Mouse (Mus musculus) layer of hippocampus, postnatal 14 days (tissue): Measurements from ENCODE around the gene Terb1. TPM values are rescaled to one million over a fixed set of nuclear protein-coding genes. Genes with fewer than 3 reads are reported as not detected.

Experiments used
- DNase-seq, 2 experiments: peaks; one replicate each; pipeline ENCODE4 v3.0.0; 2021 to 2022; ENCODE audit warnings: low spot score in 2 of 2, mixed read lengths in 1 of 2
- long read RNA-seq, 2 experiments: library from polyadenylated mRNA; stranded (forward); transcript quantifications; one replicate each; pipeline ENCODE4 v2.0.0; 2021
- total RNA-seq, 2 experiments: library from RNA; stranded (reverse); gene quantifications; 2 replicates each; pipeline ENCODE4 v1.2.3; 2021

Terb1 gene
- under 1 TPM; 0.60 to 0.79 TPM for total RNA-seq
- long read RNA-seq, experiment 1, result 0 reads
- long read RNA-seq, experiment 2, partial matches to known transcripts, result 0 of 2 reads
- long read RNA-seq, experiment 2, other reads (novel, unspliced or antisense), result 2 of 2 reads

DNA sequence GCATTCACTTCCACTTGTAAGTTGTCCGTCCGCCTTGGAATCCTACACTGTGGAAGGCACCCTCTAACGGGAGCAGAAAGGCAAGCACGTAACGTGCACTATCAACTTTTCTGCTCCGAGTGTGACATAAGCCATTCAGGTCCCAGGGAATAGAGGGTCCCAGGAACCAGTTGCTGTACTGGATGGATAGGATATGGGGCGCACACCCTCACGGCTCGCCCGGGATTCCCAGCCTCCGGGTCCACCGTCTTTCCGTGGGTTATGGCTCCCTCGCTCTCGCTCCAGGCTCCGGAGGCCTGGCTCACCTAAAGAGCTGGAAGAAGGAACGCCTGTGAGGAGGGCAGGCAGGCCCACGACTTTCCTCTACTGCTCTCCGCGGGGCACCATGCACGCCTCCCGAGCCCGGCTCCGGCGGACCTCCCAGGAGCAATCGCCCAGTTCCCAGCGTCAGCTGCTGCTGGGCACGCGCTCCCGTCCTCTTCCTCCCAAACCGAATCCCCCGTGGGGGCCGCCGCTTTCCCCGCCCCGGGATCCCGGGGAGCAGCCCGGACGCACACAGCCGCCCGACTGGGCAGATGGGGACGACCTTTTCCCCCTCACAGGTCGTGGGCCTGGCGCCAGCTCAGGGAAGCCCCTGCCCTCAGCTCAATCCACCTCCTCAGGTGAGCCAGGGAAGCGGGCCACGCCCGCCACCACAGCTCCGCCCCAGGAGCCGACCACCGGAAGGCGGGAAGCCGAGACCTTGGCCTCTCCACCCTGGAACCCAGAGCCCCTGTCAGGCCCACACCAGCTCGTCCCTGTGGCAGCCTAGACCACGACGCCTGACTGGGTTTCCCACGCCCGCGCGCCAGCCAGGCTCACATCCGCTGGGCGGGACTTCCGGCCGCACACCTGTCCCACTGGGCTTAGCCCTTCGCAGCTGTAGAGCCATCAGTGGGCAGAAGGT lies at the start of gene Terb1:
TSS of gene Terb1 (minus strand) at position 850 of the 946 bp plus-strand sequence.
- DNase-seq, result peak in 1 of 2 experiments; percentile 8

DNA sequence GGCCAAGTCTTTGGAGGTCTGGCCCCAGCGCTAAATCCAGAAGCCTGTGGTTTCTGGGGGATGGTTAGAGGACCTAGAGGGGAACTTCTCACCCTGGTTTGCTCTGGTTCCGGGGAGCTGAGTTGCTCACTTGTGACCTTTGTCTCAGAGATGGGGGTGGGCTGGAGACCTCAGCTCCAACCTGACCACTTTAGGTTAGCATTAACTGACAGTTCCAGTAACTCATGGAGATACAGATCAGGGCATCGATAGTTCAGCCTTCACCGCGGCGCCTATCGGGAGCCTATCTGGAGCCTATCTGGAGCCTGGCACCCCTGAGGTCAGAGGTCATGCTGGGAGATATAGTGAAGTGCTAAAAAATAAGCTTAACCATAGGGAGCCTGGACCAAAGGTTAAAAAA lies 47.5 kb upstream of the Terb1 start:
- DNase-seq, result no peak

DNA sequence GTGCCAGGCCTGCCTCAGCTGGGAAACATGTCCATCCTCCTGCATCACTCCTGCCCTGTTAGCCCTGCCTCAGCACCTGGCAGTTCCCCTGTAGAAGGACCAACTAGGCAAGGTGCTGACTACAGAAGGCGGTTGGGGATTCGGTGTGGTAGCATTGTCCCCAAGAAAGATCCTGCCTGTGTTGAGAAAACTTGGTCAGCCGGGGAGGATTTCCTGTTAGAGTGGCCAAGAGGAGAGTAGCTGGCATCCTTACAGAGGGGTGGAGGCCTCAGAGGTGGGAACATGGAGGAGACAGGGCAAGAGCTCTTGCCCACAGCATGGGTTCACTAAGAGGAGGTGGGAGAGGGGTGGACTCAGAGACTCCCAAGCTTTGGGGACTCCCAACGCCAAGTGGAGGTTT lies 45.5 kb upstream of the Terb1 start:
- no peak for DNase-seq

DNA sequence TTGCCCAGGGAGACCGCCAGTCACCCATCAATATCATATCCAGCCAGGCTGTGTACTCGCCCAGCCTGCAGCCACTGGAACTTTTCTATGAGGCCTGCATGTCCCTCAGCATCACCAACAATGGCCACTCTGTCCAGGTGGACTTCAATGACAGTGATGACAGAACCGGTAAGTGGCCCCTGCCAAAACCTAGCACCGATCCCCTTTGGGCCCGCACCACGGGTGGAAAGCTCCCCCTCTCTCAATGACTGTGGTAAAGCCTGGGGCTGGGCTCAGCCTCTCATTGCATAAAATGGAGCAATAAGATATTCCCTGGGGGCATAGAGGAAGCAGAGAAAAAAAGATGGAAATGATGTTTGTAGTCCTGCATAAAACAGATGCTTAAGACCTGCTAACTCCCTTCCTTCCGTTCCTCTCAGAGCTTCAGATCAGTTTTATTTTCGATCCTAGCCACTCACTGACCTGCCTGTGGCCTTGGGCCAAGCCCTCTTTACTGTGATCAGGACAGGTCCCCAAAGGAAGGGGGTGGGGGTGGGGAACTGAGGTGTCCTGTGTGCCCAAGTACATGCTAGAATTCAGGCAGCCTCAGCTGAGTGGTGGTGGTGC lies 33.8 kb upstream of the Terb1 start:
- no peak for DNase-seq

DNA sequence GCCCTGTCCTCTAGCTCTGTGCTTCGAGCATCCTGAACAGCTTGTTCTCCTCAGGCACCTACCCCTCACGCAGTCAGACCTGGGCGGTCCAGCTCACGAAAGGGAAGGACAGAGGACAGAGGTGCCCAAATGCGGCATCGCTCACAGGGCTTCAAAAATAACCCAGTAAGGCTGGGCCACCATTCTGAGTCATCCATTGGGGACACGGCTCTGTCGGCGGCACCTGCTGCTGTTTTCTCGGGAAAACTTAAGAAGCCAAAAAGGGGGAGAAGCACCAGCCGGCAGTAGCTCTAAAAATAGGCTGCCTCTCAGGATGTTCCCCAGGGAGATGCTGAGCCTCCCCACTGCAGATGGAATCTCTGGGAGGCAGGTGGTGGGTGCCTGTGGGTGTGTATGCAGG lies 32.5 kb upstream of the Terb1 start:
- DNase-seq, result peak; percentile 41 to 59

DNA sequence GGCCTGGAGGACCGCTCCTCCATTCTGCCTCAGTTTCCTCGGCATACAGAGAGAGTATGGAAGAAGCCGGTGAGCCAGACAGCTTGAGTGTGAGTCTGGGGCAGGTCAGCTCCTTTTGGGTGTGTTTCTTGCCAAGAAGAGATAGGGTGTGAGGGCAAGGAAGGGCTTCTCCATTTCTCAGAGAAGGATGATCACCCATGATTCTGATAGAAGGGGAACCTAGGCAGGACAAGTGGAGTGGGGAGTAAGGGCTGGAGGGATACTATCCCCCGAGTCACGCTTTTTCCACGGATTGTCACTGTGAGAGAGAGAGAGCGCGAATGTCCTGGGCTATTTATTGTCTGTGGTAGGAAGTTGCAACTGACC lies 31.8 kb upstream of the Terb1 start:
- DNase-seq, result no peak

DNA sequence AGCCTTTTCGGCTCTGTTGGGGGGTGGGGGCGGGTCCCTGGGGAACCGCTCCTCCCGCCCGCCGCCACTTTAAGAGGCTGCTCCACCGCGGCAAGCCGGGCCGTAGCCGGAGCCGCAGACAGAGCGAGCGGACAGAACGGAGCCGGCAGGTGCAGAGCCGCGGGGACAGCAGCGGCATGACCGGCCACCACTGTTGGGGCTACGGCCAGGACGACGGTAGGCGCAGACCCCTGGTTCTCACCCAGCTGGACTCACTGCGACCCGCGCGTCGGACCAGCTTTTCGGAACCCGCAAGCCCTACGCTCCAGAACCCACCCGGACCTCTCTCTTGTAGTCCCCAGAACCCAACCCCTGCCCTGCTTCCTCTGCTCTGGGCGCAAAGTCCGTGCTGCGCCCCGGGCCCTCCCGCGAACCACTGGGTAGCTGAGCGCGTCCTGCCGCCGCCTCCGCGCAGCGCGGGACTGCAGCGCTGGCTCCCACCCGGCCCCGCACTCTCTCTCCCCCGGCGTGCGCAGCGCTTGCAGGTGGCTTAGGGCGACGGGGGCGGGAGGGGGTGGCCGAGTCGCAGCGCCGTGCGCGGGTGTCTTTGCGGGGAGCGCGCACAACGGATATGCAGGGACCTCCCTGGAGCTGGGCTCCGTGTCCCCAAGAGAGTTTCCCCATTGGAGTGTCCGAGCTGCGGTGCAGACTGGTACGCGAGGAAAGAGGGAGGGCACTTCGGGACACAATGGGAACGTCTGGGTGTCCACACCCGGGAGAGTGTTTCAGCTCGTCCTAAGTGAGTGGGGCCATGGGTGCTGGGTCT lies 31.2 kb upstream of the Terb1 start:
- no peak for DNase-seq

DNA sequence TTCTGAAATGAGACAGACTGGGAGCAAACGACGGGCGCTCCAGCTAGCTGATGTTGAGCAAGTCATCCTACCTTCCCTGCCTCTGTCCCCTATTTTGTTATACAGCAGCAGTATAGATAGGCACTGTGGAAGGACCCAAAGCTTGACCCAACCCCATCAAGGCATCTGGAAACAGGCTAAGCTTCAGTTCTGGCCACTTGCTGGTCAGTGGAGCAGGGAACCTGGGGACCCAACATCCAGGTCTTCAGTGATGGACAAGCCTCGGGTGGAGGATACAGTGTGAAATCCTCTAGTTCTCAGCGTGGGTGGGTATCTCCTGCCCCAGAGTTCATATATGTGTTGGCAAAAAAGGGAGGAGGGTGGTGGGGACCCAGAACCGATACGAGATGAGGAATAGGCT lies 30.5 kb upstream of the Terb1 start:
- DNase-seq, result no peak

DNA sequence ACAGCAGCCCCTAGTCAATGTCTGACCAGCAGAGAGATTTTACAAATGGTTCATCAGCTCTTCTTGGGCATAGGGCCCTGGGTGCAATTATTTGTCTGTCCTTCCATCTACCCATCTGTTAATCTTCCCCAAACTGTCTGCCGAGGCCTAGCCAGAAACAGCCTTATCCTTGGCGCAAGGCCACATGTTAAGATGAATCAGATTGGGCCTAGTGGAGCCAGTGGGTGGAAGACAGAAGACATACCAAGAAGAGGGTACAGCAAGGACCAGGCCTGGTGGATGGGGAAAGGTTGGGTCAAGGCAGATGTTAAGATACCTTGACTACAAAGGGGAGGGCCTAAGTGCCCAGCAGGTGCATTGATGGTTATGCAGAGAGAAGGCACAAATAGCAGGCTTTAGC lies 29.9 kb upstream of the Terb1 start:
- no peak for DNase-seq

DNA sequence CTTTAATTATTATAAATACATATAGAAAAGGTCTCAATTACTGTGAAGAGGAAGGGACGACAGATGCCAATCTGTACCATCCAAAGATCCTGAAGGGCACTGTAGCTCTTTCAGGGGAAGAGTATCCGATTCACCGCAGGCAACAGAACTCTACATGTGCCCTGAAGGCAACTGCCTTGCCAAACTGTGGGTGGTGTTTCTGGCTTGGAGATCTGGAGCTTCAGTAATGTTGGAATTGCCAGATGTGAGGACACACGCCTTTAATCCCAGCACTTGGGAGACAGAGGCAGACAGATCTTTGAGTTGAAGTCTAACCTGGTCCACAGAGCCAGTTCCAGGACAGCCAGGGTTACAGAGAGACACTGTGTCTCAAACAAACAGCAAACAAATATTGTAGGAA lies 29.2 kb upstream of the Terb1 start:
- DNase-seq, result no peak

DNA sequence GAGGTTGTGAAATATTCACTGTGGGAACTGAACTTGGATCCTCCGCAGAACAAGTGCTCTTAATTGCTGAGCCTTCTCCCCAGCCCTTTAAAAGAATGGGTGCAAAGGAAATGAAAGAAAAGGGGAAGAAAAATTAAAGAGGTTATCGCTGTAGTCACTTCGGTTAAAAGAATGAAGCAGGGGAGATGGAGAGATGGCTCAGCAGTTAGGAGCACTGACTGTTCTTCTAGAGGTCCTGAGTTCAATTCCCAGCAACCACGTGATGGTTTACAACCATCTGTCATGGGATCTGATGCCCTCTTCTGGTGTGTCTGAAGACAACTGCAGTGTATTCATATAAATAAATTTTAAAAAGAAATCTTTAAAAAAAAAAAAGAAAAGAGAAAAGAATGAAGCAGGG lies 26.3 kb upstream of the Terb1 start:
- no peak for DNase-seq

DNA sequence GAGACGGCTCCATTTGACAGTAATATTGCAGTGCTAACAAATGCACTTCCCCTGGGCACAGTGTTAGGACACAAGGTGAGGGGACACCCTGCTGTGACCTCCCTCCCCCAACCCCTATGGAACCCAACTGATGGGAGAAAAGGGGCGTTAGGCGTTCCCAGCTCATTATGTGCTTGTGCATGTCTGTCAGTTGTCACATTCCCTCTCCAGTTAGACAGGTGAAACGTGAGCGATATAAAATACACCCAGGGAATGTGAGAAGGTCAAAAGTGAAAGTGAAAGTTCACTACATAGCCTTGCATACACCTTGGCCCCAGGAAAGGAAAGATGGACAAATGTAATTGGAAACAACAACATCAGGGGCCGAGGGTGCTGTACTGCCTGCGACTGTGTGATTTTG lies 25.7 kb upstream of the Terb1 start:
- DNase-seq, result no peak

DNA sequence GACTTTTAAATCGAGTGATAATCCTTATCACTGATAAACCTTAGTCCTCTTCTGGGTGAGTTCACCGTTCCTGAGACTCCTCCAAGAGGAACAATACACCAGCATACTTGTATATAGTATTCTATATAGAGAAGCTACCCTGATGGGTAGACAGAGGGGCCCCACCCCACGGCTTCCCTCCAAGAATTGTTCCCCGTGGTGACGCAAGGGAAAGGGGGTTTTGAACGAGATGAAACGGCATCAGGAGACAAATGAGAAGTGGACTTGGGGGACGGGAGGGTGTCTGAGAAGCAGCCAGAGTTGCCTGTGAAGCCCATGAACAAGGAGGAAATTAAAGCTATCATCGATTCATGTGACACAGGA lies 25.1 kb upstream of the Terb1 start:
- DNase-seq, result no peak

DNA sequence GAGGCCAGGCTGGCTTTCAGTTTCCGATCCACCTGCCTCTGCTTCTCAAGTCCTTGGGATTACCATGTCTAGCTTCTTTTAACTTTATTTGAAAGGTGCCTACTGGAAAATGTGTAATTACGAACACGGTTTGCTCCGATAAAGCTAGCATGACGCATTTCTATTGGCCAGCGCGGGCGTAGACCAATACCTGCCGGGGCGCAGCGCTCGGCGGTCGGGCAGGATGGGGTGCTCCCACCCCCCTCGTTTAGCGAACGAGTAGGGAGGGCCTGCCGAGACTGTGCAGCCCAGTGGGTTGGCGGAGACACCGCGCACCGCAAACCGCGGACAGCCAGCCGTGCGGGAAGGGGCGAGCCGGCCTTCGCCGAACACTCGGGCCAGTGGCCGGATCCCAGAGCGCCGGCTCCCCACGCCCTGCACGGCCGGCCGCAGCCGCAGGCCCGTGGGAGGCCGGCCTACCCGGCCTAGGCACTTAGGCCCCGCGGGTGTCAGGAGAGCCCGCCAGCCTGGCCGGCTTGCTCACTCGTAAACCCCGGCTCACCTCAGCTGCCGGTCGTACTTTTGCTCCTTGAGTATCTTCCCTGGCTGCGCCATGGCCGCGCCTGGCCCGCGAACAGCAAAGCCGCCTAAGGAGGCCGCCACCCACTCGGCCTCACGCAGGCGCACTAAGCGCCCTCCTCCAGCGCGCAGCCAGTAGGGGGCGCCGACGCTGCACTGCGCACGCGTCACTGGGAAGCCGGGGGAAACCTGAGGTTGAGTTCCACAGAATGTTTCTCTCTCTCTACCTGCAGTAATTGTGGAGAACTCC lies 24.5 kb upstream of the Terb1 start, which contains the start of the genes Nae1 and Car7:
TSS of gene Nae1 (minus strand) at position 667 of the 808 bp plus-strand sequence.
TSS of gene Car7 (plus strand) at position 719 of the 808 bp plus-strand sequence.
- peak; percentile 94 to 95 for DNase-seq

DNA sequence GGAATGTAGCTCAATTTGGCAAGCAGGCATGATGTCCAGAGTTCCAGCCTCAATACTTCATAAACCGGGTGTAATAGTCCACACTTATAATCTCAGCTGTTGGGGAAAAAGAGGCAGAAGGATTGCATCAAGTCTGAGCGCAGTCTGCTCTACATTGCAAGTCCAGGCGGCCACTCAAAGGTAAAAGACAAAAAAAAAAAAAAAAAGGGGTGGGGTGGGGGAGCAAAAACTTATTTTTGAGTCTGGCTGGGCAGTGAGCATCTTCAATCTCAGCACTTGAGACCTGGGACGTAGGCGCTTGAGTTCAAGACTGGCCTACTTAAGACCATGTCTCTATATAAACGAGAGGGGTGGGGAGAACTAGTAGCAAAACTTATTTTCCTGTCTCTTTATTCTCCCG lies 23.8 kb upstream of the Terb1 start:
- no peak for DNase-seq

DNA sequence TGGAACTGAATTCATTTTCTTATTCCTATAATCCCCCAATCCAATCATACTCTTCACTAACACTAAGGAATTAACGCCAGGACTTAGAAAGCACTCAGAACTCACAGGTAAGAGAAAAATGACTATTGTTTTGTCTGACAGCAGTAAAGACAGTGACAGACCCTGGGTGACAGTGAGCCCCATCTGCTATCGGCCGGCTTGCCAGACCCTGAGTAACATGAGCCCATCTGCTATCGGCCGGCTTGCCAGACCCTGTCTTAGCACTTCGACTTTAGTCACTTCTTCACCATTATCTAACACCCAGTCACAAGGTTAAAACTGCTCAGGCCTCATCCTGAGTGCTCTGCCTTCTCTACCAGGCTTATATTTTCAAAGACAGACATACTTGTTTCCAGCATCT lies 20.0 kb upstream of the Terb1 start:
- no peak for DNase-seq

DNA sequence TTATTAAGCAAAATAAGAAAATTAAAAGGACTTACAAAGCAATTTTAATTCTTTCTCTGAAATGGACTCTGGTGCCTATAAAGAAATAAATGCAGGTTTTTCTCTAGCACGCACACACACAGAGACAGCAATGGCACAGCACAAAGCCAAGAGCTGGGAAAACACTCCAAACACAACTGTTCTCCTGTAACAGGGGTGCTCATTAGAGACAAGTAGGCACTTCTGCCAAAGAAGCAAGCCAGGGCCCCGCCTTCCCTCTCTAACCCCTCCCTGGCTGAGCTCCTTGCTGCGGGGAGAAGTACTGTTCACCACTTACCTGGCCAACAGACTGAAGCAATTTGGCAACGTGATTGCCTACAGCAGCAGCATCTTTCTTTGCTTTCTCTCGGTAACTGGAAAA lies 8.2 kb upstream of the Terb1 start:
- DNase-seq, result no peak

DNA sequence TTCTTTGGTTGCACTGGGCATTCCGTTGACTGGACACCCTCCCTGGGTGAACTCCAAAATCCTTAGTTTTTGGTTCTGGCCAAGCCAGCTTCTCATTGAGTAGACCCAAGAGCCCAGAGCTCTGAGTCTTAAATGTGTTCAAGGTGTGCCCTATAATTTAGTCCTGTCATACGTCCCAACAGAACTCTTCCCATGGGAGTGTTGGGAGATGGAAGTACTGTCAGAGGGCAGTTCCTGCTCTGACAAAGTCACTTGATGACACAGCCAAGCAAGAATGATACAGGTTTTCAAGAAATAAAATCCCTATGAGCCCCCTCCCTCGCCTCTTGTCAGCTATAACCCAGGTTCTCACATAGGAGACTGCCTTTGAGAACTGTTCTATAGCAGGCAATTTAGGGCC lies 424 bp upstream of the Terb1 start:
- DNase-seq, result no peak

DNA sequence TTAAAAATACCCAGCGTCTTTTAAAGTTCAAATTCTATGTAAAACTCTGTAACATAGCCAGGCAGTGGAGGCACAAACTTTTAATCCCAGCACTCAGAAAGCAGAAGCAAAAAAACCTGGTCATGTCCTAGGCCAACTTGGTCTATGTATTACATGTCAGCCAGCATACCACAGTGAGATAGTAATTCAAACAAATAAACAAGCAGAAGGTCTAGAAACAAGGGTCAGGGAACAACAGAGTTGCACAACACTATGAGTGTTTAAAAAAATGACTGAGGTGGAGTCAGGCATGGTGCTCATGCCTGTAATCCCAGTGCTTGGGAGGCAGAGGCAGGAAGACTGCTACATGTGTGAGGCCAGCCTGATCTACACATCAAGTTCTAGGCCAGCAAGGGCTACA lies 30.6 kb downstream of the Terb1 start:
- DNase-seq, result no peak

DNA sequence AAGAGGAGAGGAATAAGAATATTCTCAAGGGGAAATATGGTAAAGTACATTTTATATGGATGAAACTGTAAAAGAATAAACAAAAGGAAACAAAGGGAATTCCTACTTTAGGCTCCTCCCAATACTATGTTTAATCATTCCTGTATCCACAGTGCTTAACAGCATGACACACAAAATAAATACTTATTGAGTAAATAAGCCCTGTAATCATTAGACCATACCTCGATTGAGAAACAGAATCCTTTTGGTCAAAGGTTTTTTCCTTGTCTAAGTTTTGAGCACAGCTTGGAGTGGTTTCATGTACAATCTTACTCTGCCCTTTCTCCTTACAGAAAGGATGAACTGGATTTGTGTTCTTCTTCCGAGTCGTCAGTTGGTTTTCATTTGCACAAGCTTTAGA lies 37.2 kb downstream of the Terb1 start:
- no peak for DNase-seq

DNA sequence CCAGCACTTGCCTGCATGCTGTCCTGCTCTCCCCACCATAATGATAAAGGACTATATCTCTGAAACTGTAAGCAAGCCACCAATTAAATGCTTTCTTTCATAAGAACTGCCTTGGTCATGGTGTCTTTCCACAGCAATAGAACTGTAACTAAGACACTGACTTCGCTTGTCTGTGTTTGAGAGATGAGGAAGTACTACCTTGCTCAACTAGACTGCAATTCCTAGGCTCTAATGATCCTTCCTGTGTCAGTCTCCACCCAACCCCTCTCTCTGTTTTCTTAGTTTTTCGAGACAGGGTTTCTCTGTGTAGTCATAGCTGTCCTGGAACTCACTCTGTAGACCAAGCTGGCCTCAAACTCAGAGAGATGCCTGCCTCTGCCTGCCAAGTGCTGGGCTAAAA lies 42.2 kb downstream of the Terb1 start:
- no peak for DNase-seq
